Mouse (Mus musculus): ENCODE measurements around the gene Filip1l. TPM values are rescaled to one million over a fixed set of nuclear protein-coding genes. Genes with fewer than 3 reads are reported as not detected.
A peak's percentile ranks its signal among the peaks of the same experiment; 100 is the strongest.

Filip1l gene
- polyA plus RNA-seq, 1 experiment, result 138 TPM

- Histone ChIP-seq H3K4me1 (ENCODE audit: control insufficient read depth, insufficient read depth, low read length) (peaks cover 34% of the 10 kb centered on the region), H3K27ac (ENCODE audit: insufficient read depth, low read length) (peak overlapping the region; percentile 83), H3K4me3 (ENCODE audit: insufficient read depth, low read length) (no peak overlapping the region)
- TF ChIP-seq CTCF (IDR thresholded peaks at IDR 0.05; ENCODE audit: borderline replicate concordance, insufficient read depth, low read length), result no peak
- no peak for TF ChIP-seq POLR2A (IDR thresholded peaks at IDR 0.05; ENCODE audit: low read depth, low read length)
These were observed 174.0 kb downstream of the Filip1l start for GRCm38 (mm10) chr16:57526893-57527292.

- H3K27ac ChIP-seq (ENCODE audit: insufficient read depth, low read length), result peak overlapping the region; percentile 100
- H3K4me1 ChIP-seq (ENCODE audit: control insufficient read depth, insufficient read depth, low read length), result peaks cover 34% of the 10 kb centered on the region
- no peak overlapping the region for H3K4me3 ChIP-seq (ENCODE audit: insufficient read depth, low read length)
- no peak for TF ChIP-seq CTCF (IDR thresholded peaks at IDR 0.05; ENCODE audit: borderline replicate concordance, insufficient read depth, low read length)
- no peak for TF ChIP-seq POLR2A (IDR thresholded peaks at IDR 0.05; ENCODE audit: low read depth, low read length)
These were observed 175.6 kb downstream of the Filip1l start for GRCm38 (mm10) chr16:57528457-57528856.

- Histone ChIP-seq H3K4me1 (ENCODE audit: control insufficient read depth, insufficient read depth, low read length) (peaks cover 30% of the 10 kb centered on the region), H3K27ac (ENCODE audit: insufficient read depth, low read length) (peak overlapping the region; percentile 67; the same call in 1 of the 2 replicates), H3K4me3 (ENCODE audit: insufficient read depth, low read length) (no peak overlapping the region)
- TF ChIP-seq CTCF (IDR thresholded peaks at IDR 0.05; ENCODE audit: borderline replicate concordance, insufficient read depth, low read length) (no peak), POLR2A (IDR thresholded peaks at IDR 0.05; ENCODE audit: low read depth, low read length) (no peak)
These were observed 177.7 kb downstream of the Filip1l start for GRCm38 (mm10) chr16:57530547-57530946.

- TF ChIP-seq CTCF (IDR thresholded peaks at IDR 0.05; ENCODE audit: borderline replicate concordance, insufficient read depth, low read length) (no peak), POLR2A (IDR thresholded peaks at IDR 0.05; ENCODE audit: low read depth, low read length) (no peak)
- peaks cover 27% of the 10 kb centered on the region for H3K4me1 ChIP-seq (ENCODE audit: control insufficient read depth, insufficient read depth, low read length)
- H3K27ac ChIP-seq (ENCODE audit: insufficient read depth, low read length), result peak overlapping the region; percentile 91
- H3K4me3 ChIP-seq (ENCODE audit: insufficient read depth, low read length), result no peak overlapping the region
These were observed 179.2 kb downstream of the Filip1l start for GRCm38 (mm10) chr16:57532081-57532493.

GRCm38 (mm10) chr16:57534365-57534764, 181.5 kb downstream of the Filip1l start:
- Histone ChIP-seq H3K27ac (ENCODE audit: insufficient read depth, low read length) (no peak overlapping the region), H3K4me3 (ENCODE audit: insufficient read depth, low read length) (no peak overlapping the region), H3K4me1 (ENCODE audit: control insufficient read depth, insufficient read depth, low read length) (peaks cover 12% of the 10 kb centered on the region)
- TF ChIP-seq CTCF (IDR thresholded peaks at IDR 0.05; ENCODE audit: borderline replicate concordance, insufficient read depth, low read length) (no peak), POLR2A (IDR thresholded peaks at IDR 0.05; ENCODE audit: low read depth, low read length) (no peak)

GRCm38 (mm10) chr16:57534811-57535210, 181.9 kb downstream of the Filip1l start:
- peaks cover 12% of the 10 kb centered on the region for H3K4me1 ChIP-seq (ENCODE audit: control insufficient read depth, insufficient read depth, low read length)
- TF ChIP-seq CTCF (IDR thresholded peaks at IDR 0.05; ENCODE audit: borderline replicate concordance, insufficient read depth, low read length), result no peak
- no peak for TF ChIP-seq POLR2A (IDR thresholded peaks at IDR 0.05; ENCODE audit: low read depth, low read length)
- no peak overlapping the region for H3K27ac ChIP-seq (ENCODE audit: insufficient read depth, low read length)
- H3K4me3 ChIP-seq (ENCODE audit: insufficient read depth, low read length), result no peak overlapping the region

GRCm38 (mm10) chr16:57536511-57536910, 183.6 kb downstream of the Filip1l start:
- Histone ChIP-seq H3K4me3 (ENCODE audit: insufficient read depth, low read length) (no peak overlapping the region), H3K4me1 (ENCODE audit: control insufficient read depth, insufficient read depth, low read length) (peaks cover 5% of the 10 kb centered on the region), H3K27ac (ENCODE audit: insufficient read depth, low read length) (peak overlapping the region; percentile 98)
- TF ChIP-seq CTCF (IDR thresholded peaks at IDR 0.05; ENCODE audit: borderline replicate concordance, insufficient read depth, low read length) (no peak), POLR2A (IDR thresholded peaks at IDR 0.05; ENCODE audit: low read depth, low read length) (no peak)

- H3K4me3 ChIP-seq (ENCODE audit: insufficient read depth, low read length), result no peak overlapping the region
- peaks cover 4% of the 10 kb centered on the region; the same call in 1 of the 2 replicates for H3K4me1 ChIP-seq (ENCODE audit: control insufficient read depth, insufficient read depth, low read length)
- TF ChIP-seq POLR2A (IDR thresholded peaks at IDR 0.05; ENCODE audit: low read depth, low read length) (no peak), CTCF (IDR thresholded peaks at IDR 0.05; ENCODE audit: borderline replicate concordance, insufficient read depth, low read length) (no peak)
These were observed 190.3 kb downstream of the Filip1l start for GRCm38 (mm10) chr16:57543243-57543642.

GRCm38 (mm10) chr16:57544441-57544840, 191.5 kb downstream of the Filip1l start:
- H3K4me3 ChIP-seq (ENCODE audit: insufficient read depth, low read length), result no peak overlapping the region
- TF ChIP-seq POLR2A (IDR thresholded peaks at IDR 0.05; ENCODE audit: low read depth, low read length), result no peak
- TF ChIP-seq CTCF (IDR thresholded peaks at IDR 0.05; ENCODE audit: borderline replicate concordance, insufficient read depth, low read length), result no peak
- peaks cover 4% of the 10 kb centered on the region; the same call in 1 of the 2 replicates for H3K4me1 ChIP-seq (ENCODE audit: control insufficient read depth, insufficient read depth, low read length)
- H3K27ac ChIP-seq (ENCODE audit: insufficient read depth, low read length), result no peak overlapping the region

More at GRCm38 (mm10) chr16:57543243-57543642, 190.3 kb downstream of the Filip1l start:
- H3K27ac ChIP-seq (ENCODE audit: insufficient read depth, low read length), result no peak overlapping the region

GRCm38 (mm10) chr16:57546355-57546754, 193.5 kb downstream of the Filip1l start:
- Histone ChIP-seq H3K4me1 (ENCODE audit: control insufficient read depth, insufficient read depth, low read length) (peaks cover 4% of the 10 kb centered on the region; the same call in 1 of the 2 replicates), H3K27ac (ENCODE audit: insufficient read depth, low read length) (no peak overlapping the region), H3K4me3 (ENCODE audit: insufficient read depth, low read length) (no peak overlapping the region)
- TF ChIP-seq POLR2A (IDR thresholded peaks at IDR 0.05; ENCODE audit: low read depth, low read length) (no peak), CTCF (IDR thresholded peaks at IDR 0.05; ENCODE audit: borderline replicate concordance, insufficient read depth, low read length) (no peak)
